Mouse (Mus musculus) lung, postnatal 0 days (tissue): ENCODE measurements around the gene Gm5141. TPM values are rescaled to one million over a fixed set of nuclear protein-coding genes. Genes with fewer than 3 reads are reported as not detected.
A peak's percentile ranks its signal among the peaks of the same experiment; 100 is the strongest.
"Not testable (repeated sequence)": the region's sequence is repeated elsewhere in the genome, so short reads cannot be mapped to it uniquely, and the experiment has no call there.

Source experiments
- ATAC-seq: fragments of 200-750 bp; cut with Nextera tagmentation; 2 replicates; pipeline ENCODE4 v1.8.0; 2017; ENCODE audit warnings: moderate library complexity
- DNase-seq: peaks from one replicate; pipeline ENCODE4 v3.0.0-alpha.2; 2016; ENCODE audit warnings: low spot score
- H3K27ac ChIP-seq: fragments of 300-500 bp; sonication (generic); 2 replicates; pipeline ENCODE4 v1.5.1; 2014; ENCODE audit warnings: antibody characterized with exemption, mild to moderate bottlenecking, low read length, mixed read lengths
- H3K27me3 ChIP-seq: fragments of 300-500 bp; sonication (generic); replicated peaks from 2 replicates; pipeline ENCODE4 v1.6.1; 2014; ENCODE audit warnings: low read length, mixed read lengths; ENCODE audit not compliant: insufficient read depth
- H3K36me3 ChIP-seq: fragments of 300-500 bp; sonication (generic); 2 replicates; pipeline ENCODE4 v1.6.1; 2014; ENCODE audit warnings: low read length, mixed read lengths; ENCODE audit not compliant: insufficient read depth
- H3K4me1 ChIP-seq: fragments of 300-500 bp; sonication (generic); 2 replicates; pipeline ENCODE4 v1.6.1; 2014; ENCODE audit warnings: antibody characterized with exemption, low read depth, low read length, mixed read lengths; ENCODE audit not compliant: insufficient read depth
- H3K4me2 ChIP-seq: fragments of 300-500 bp; sonication (generic); replicated peaks from 2 replicates; pipeline ENCODE4 v1.6.1; 2014; ENCODE audit warnings: low read depth, mild to moderate bottlenecking, low read length, moderate library complexity, mixed read lengths
- H3K4me3 ChIP-seq: fragments of 300-500 bp; sonication (generic); 2 replicates; pipeline ENCODE4 v1.5.1; 2014; ENCODE audit warnings: low read depth, low read length
- H3K9ac ChIP-seq: fragments of 300-500 bp; sonication (generic); replicated peaks from 2 replicates; pipeline ENCODE4 v1.6.1; 2014; ENCODE audit warnings: low read depth, mild to moderate bottlenecking
- H3K9me3 ChIP-seq: fragments of 300-500 bp; sonication (generic); 2 replicates; pipeline ENCODE4 v1.6.1; 2016; ENCODE audit warnings: low read length, mixed read lengths
- CTCF ChIP-seq: IDR thresholded peaks from 2 replicates; pipeline ENCODE4 v1.5.1; 2016; ENCODE audit warnings: antibody characterized with exemption, mild to moderate bottlenecking
- EP300 ChIP-seq: IDR thresholded peaks from 2 replicates; pipeline ENCODE4 v1.6.1; 2016; ENCODE audit warnings: antibody characterized with exemption, mild to moderate bottlenecking, control low read depth
- WGBS: fragments of 180-500 bp; shearing (Covaris S2); extraction: QIAGEN DNeasy Blood & Tissue Kit; methylation state at CpG from one replicate; pipeline ENCODE4 v1.1.7; 2014; 5-methylcytosine and 5-hydroxymethylcytosine counted together
- polyA plus RNA-seq: library from polyadenylated mRNA; unstranded; fragments of >200 nt; fragmentation: Nextera tagmentation; extraction: Ambion mirVana; gene quantifications from 2 replicates; pipeline ENCODE4 v1.2.1, GENCODE M21; 2015

The Gm5141 gene
- polyA plus RNA-seq: 2.1 and 3.4 TPM in 2 replicates

GRCm38 (mm10) chr13:62785199-62786134 is at the start of gene Gm5141:
Gene Gm5141 (minus strand): TSS chr13:62785808.
- peak; percentile 98 for ATAC-seq
- peak within 1 kb of the TSS; percentile 58 for H3K4me2 ChIP-seq
- not testable (repeated sequence) for H3K9me3 ChIP-seq, H3K4me1 ChIP-seq, H3K9ac ChIP-seq, H3K27me3 ChIP-seq, H3K27ac ChIP-seq, H3K36me3 ChIP-seq
- 3% methylated on average over 20 of the region's 23 CpGs for WGBS
- DNase-seq: peak; percentile 33
- H3K4me3 ChIP-seq: peak within 1 kb of the TSS; percentile 40

DNA sequence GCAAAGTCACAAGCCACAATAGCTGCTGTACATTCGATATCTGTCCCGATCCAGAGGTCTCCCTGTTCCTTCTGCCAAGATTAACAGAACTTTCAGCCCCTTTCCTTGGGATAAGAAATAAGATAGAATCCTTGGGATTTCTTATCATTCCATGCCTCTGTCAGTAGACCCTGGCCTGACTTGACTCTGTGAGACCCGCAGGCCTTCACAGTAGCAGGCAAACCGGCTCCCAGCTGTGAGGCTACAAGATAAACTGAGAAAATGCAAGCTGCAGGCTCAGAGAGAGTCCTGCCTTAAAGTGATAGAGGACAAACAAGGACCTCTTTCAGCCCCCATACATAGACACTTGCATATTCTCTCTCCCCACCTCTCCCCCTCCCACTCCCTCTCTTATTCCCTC is 47.7 kb upstream of the Gm5141 start:
- H3K27ac ChIP-seq: no peak overlapping the region
- no peaks in the 10 kb centered on the region for H3K4me1 ChIP-seq
- no peak overlapping the region for H3K9ac ChIP-seq
- ATAC-seq: no peak
- TF ChIP-seq EP300 (no peak), CTCF (no peak)
- H3K36me3 ChIP-seq: no peaks in the 10 kb centered on the region
- H3K9me3 ChIP-seq: no peaks in the 10 kb centered on the region
- H3K27me3 ChIP-seq: no peaks in the 10 kb centered on the region
- DNase-seq: no peak
- no peak overlapping the region for H3K4me3 ChIP-seq
- WGBS: 26% methylated on average over 4 of the region's 4 CpGs
- no peak overlapping the region for H3K4me2 ChIP-seq

- Histone ChIP-seq H3K27ac (no peak overlapping the region), H3K4me1 (no peaks in the 10 kb centered on the region), H3K4me3 (no peak overlapping the region), H3K9ac (no peak overlapping the region), H3K27me3 (no peaks in the 10 kb centered on the region), H3K9me3 (no peaks in the 10 kb centered on the region), H3K4me2 (no peak overlapping the region), H3K36me3 (no peaks in the 10 kb centered on the region)
- DNase-seq (no peak), ATAC-seq (no peak)
- 67% methylated on average over 2 of the region's 2 CpGs for WGBS
- TF ChIP-seq EP300: no peak
- TF ChIP-seq CTCF: no peak
Measured at GRCm38 (mm10) chr13:62832239-62832638, 46.6 kb upstream of the Gm5141 start.

GRCm38 (mm10) chr13:62815705-62816104 is 30.1 kb upstream of the Gm5141 start:
- not testable (repeated sequence) for H3K9ac ChIP-seq, H3K27me3 ChIP-seq, H3K4me2 ChIP-seq, ATAC-seq, H3K27ac ChIP-seq, H3K9me3 ChIP-seq, H3K36me3 ChIP-seq, H3K4me1 ChIP-seq, DNase-seq, H3K4me3 ChIP-seq
- WGBS: 79% methylated on average over 3 of the region's 3 CpGs

- Histone ChIP-seq H3K4me2 (peak overlapping the region; percentile 55), H3K27ac (no peak overlapping the region), H3K27me3 (no peaks in the 10 kb centered on the region), H3K4me3 (peak overlapping the region; percentile 23; the same call in 1 of the 2 replicates), H3K36me3 (no peaks in the 10 kb centered on the region), H3K9ac (no peak overlapping the region), H3K9me3 (no peaks in the 10 kb centered on the region), H3K4me1 (no peaks in the 10 kb centered on the region)
- ATAC-seq (no peak; the same call in 1 of the 2 replicates), DNase-seq (peak; percentile 49)
- WGBS: 7% methylated on average over 10 of the region's 32 CpGs
- TF ChIP-seq CTCF (no peak), EP300 (no peak)
Measured at GRCm38 (mm10) chr13:62812713-62813112, 27.1 kb upstream of the Gm5141 start.

- 88% methylated on average over 6 of the region's 6 CpGs for WGBS
- H3K4me1 ChIP-seq: not testable (repeated sequence)
Measured at GRCm38 (mm10) chr13:62807981-62808380, 22.4 kb upstream of the Gm5141 start.

DNA sequence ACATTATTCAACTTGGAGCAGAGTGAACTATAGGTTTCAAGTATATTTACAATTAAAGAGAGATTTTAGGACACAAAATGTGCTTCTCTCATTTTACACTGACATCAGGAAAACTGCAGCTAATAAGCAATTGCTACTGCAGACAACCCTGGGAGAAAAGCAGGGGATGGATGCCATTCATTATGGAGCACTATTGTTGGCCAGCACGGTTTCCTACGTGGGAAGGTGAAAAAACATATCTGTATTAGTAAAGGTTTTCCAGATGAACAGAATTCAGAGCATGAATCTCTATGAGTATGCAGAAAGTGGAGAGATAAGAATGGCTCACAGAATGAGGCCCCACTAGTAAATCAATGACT is 506 bp upstream of the Gm5141 start:
- not testable (repeated sequence) for H3K9ac ChIP-seq, H3K4me1 ChIP-seq, H3K27ac ChIP-seq, DNase-seq, H3K36me3 ChIP-seq, ATAC-seq, H3K9me3 ChIP-seq, H3K27me3 ChIP-seq
- Histone ChIP-seq H3K4me2 (peak overlapping the region; percentile 58), H3K4me3 (peak overlapping the region; percentile 40)
- 48% methylated on average over 2 of the region's 2 CpGs for WGBS

More at GRCm38 (mm10) chr13:62807981-62808380, 22.4 kb upstream of the Gm5141 start:
- not testable (repeated sequence) for DNase-seq, H3K27me3 ChIP-seq, ATAC-seq, H3K4me3 ChIP-seq, H3K9me3 ChIP-seq, H3K36me3 ChIP-seq, H3K27ac ChIP-seq, H3K9ac ChIP-seq, H3K4me2 ChIP-seq
